Mouse (Mus musculus) granulocyte monocyte progenitor cell, adult 5-6 weeks (primary cell): ENCODE data around the gene Nlrp3. TPM values are rescaled to one million over a fixed set of nuclear protein-coding genes. Genes with fewer than 3 reads are reported as not detected.

Experiments used
- ATAC-seq: replicated peaks from 2 replicates; pipeline ENCODE4 v1.8.0; 2016; ENCODE audit warnings: mild to moderate bottlenecking, moderate TSS enrichment, inconsistent platforms; ENCODE audit not compliant: poor library complexity, severe bottlenecking
- total RNA-seq, 2 experiments: library from RNA; stranded (forward) in 1 of 2; stranded (reverse) in 1 of 2; fragments of 200-712, 200-1000 nt in 1 of 2; fragments of >200 nt in 1 of 2; fragmentation: Nextera tagmentation in 1 of 2; gene quantifications; 2 replicates each; pipeline ENCODE4 v1.2.3; 2014 to 2017

Nlrp3 gene
- total RNA-seq, 2 experiments from 2014 or later: 2.4 to 16.5 TPM

DNA sequence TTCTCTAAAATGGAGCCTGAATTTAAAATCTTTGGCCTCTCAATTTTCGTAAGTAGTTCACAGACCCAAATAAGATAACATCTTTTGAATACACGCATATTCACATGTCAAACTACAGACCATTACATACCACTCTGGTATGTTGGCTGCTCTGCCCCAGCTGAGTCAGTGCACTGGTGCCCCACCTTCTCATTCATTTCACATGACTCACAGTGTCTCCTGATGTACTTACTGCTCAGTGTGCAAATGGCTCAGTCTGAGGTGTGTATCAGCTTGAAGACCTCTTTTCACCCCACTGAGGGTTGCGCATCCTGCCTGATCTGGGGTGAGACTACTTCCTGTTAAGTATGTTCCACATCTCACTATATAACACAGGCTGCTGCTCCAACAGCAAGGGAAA is 59.5 kb downstream of the Nlrp3 start:
- ATAC-seq: no peak

DNA sequence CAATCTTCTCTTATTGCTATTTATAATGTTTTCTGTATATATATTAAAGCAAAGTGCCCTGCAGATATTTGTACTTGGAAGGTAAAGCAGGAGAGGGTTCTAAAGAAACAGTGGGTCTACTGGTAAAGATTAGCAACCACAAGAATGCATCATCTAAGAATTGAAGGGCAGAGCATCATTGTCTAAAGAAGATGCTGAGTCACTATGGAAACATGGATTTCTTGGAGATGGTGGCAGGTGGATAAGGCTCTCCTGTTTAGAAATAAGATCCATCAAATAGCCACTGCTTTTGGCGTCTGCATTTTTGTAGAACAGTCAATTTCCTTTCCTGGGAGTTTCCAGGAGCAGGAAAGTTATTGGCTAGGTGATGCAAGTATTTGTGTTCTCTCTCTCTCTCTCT is 60.9 kb downstream of the Nlrp3 start:
- no peak for ATAC-seq

DNA sequence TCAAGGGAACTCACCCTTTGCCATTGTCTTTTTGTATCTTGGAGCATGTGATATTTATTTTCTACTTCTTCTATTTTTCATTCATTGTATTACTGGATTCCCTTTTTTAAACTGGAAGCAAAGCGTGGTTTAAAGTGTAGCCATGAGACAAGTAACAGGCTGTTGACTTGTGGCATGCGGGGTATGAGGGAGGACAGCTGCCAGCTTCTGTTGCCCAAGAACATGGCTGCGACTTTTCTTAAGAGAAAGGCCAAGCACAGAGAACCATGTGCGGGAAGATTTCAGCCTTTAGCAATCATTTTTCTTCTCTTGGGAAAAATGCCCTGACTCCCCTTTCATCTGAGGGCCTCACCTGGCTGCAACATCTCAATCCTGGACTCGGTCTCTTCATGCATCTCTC is 70.3 kb downstream of the Nlrp3 start:
- no peak for ATAC-seq

DNA sequence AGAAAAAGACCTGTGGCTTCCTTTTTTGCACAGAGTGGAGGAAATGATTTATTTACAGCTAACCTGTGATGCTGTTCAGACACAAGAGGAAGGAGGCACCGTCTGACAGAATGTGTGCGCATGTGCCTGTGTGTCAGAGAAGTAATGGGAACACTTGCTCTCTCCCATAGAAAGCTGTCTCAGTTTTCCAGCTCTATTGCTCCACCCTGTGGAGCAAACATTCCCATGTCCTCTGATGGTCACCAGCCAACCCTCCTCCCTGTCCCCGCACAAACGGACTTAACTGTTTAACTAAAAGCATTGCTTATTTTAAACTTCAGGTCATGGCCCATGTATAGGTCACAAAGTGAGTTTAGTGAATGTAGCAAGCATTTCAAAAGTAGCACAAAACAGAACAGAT is 72.8 kb downstream of the Nlrp3 start:
- no peak for ATAC-seq

Other genes starting within 250 kb of the Nlrp3 start
- not detected in 2 replicates for gene Wnt9a, start 234.6 kb upstream of the Nlrp3 start, total RNA-seq (2014; fragmentation: Nextera tagmentation)
- gene Wnt9a, start 234.6 kb upstream of the Nlrp3 start, total RNA-seq (2017): not detected in 2 replicates
- gene Prss38, start 165.9 kb upstream of the Nlrp3 start, total RNA-seq (2014; fragmentation: Nextera tagmentation): not detected in 2 replicates
- not detected in 2 replicates for gene Prss38, start 165.9 kb upstream of the Nlrp3 start, total RNA-seq (2017)
- gene Jmjd4, start 91.5 kb upstream of the Nlrp3 start, total RNA-seq (2014; fragmentation: Nextera tagmentation): 4.3 and 6.0 TPM in 2 replicates
- 4.3 and 5.6 TPM in 2 replicates for gene Jmjd4, start 91.5 kb upstream of the Nlrp3 start, total RNA-seq (2017)
- gene Snap47, start 90.4 kb upstream of the Nlrp3 start, total RNA-seq (2014; fragmentation: Nextera tagmentation): 5.9 and 6.0 TPM in 2 replicates
- gene Snap47, start 90.4 kb upstream of the Nlrp3 start, total RNA-seq (2017): 4.8 and 7.1 TPM in 2 replicates
- gene Zfp867, start 69.1 kb upstream of the Nlrp3 start, total RNA-seq (2014; fragmentation: Nextera tagmentation): 2.8 and 3.4 TPM in 2 replicates
- 1.5 and 2.9 TPM in 2 replicates for gene Zfp867, start 69.1 kb upstream of the Nlrp3 start, total RNA-seq (2017)
- 20.8 and 24.8 TPM in 2 replicates for gene Zkscan17, start 14.8 kb upstream of the Nlrp3 start, total RNA-seq (2014; fragmentation: Nextera tagmentation)
- 9.0 and 11.1 TPM in 2 replicates for gene Zkscan17, start 14.8 kb upstream of the Nlrp3 start, total RNA-seq (2017)
- not detected in 2 replicates for gene Olfr222, start 34.7 kb downstream of the Nlrp3 start, total RNA-seq (2014; fragmentation: Nextera tagmentation)
- not detected in 2 replicates for gene Olfr222, start 34.7 kb downstream of the Nlrp3 start, total RNA-seq (2017)
- gene Olfr223, start 51.7 kb downstream of the Nlrp3 start, total RNA-seq (2014; fragmentation: Nextera tagmentation): not detected in 2 replicates
- gene Olfr223, start 51.7 kb downstream of the Nlrp3 start, total RNA-seq (2017): not detected in 2 replicates
- gene Mprip, start 119.7 kb downstream of the Nlrp3 start, total RNA-seq (2014; fragmentation: Nextera tagmentation): 50.1 and 70.7 TPM in 2 replicates
- 56.4 and 71.4 TPM in 2 replicates for gene Mprip, start 119.7 kb downstream of the Nlrp3 start, total RNA-seq (2017)
- gene Pld6, start 246.1 kb downstream of the Nlrp3 start, total RNA-seq (2014; fragmentation: Nextera tagmentation): 2.3 TPM in 1 of 2 replicates, not detected in the other
- 0.57 and 1.2 TPM in 2 replicates for gene Pld6, start 246.1 kb downstream of the Nlrp3 start, total RNA-seq (2017)